Mouse (Mus musculus) CH12.LX (cell line): Measurements from ENCODE around the gene Plekhm1. TPM values are rescaled to one million over a fixed set of nuclear protein-coding genes. Genes with fewer than 3 reads are reported as not detected.

Experiments
- DNase-seq: peaks from one replicate; pipeline ENCODE4 v3.0.0-alpha.2; 2013; ENCODE audit errors: extremely low read depth
- H3K27ac ChIP-seq: 2 replicates; pipeline ENCODE4 v1.5.1; 2012; ENCODE audit warnings: low read depth, mild to moderate bottlenecking, control low read depth, moderate library complexity; ENCODE audit not compliant: insufficient read depth
- H3K27me3 ChIP-seq: replicated peaks from 2 replicates; pipeline ENCODE3; 2012; ENCODE audit warnings: inconsistent platforms
- H3K36me3 ChIP-seq, 2 experiments: replicated peaks in 1 of 2; 2 replicates each; pipeline versions ENCODE3 to v1.6.1; 2012; ENCODE audit warnings: inconsistent platforms in 1 of 2, low read length in 1 of 2, mild to moderate bottlenecking in 1 of 2, mixed read lengths in 1 of 2, moderate library complexity in 1 of 2; ENCODE audit not compliant: control insufficient read depth in 1 of 2, insufficient read depth in 1 of 2
- H3K4me1 ChIP-seq, 2 experiments: 2 replicates each; pipeline ENCODE4 v1.6.1; 2012; ENCODE audit warnings: inconsistent platforms in 1 of 2, moderate library complexity in 1 of 2; ENCODE audit not compliant: insufficient read depth in 2 of 2, control insufficient read depth in 1 of 2
- H3K4me2 ChIP-seq: 2 replicates; pipeline ENCODE4 v1.6.1; 2012; ENCODE audit warnings: low read depth, mild to moderate bottlenecking, control low read depth; ENCODE audit not compliant: poor library complexity, insufficient read depth, severe bottlenecking
- H3K4me3 ChIP-seq, 3 experiments: fragments of 150-350 bp in 1 of 3; sonication (generic) in 1 of 3; replicated peaks in 1 of 3; 2 replicates each; pipeline versions ENCODE3 to v1.5.1; 2011 to 2012; ENCODE audit warnings: low read depth in 2 of 3, low read length in 2 of 3, mild to moderate bottlenecking in 2 of 3, moderate library complexity in 2 of 3, control low read depth in 1 of 3, improper control_type of control experiment in 1 of 3, inconsistent platforms in 1 of 3, mixed read lengths in 1 of 3; ENCODE audit not compliant: poor library complexity in 1 of 3
- H3K79me2 ChIP-seq: replicated peaks from 2 replicates; pipeline ENCODE4 v1.6.1; 2012; ENCODE audit warnings: mild to moderate bottlenecking, moderate library complexity; ENCODE audit not compliant: control insufficient read depth, poor library complexity, insufficient read depth, severe bottlenecking; ENCODE audit errors: extremely low read depth
- H3K9ac ChIP-seq: 2 replicates; pipeline ENCODE4 v1.6.1; 2012; ENCODE audit warnings: low read depth, mild to moderate bottlenecking, control low read depth, moderate library complexity; ENCODE audit not compliant: insufficient read depth
- H3K9me3 ChIP-seq: replicated peaks from 2 replicates; pipeline ENCODE3; 2012; ENCODE audit warnings: low read length, inconsistent platforms, mixed read lengths
- BHLHE40 ChIP-seq: IDR thresholded peaks from 2 replicates; pipeline ENCODE4 v1.6.1; 2011; ENCODE audit warnings: mild to moderate bottlenecking, low read depth, low read length, improper control_type of control experiment
- CHD1 ChIP-seq: IDR thresholded peaks from 2 replicates; pipeline ENCODE4 v1.6.1; 2012; ENCODE audit warnings: low read depth, low read length, improper control_type of control experiment, inconsistent platforms
- CTCF ChIP-seq, 2 experiments: IDR thresholded peaks in 1 of 2; conservative IDR thresholded peaks in 1 of 2; 2 replicates each; pipeline ENCODE4 v1.5.1; 2011 to 2012; ENCODE audit warnings: low read depth in 2 of 2, low read length in 2 of 2, improper control_type of control experiment in 1 of 2, inconsistent platforms in 1 of 2, mild to moderate bottlenecking in 1 of 2, moderate library complexity in 1 of 2
- EP300 ChIP-seq: IDR thresholded peaks from 2 replicates; pipeline ENCODE4 v1.6.1; 2011; ENCODE audit warnings: low read length, improper control_type of control experiment
- HCFC1 ChIP-seq: IDR thresholded peaks from 2 replicates; pipeline ENCODE4 v1.6.1; 2012; ENCODE audit warnings: low read depth, mild to moderate bottlenecking, inconsistent platforms, low read length, improper control_type of control experiment
- IRF4 ChIP-seq: IDR thresholded peaks from 2 replicates; pipeline ENCODE4 v1.6.1; 2014; ENCODE audit warnings: low read depth, mild to moderate bottlenecking, inconsistent platforms, low read length, improper control_type of control experiment
- JUN ChIP-seq: IDR thresholded peaks from 2 replicates; pipeline ENCODE4 v1.6.1; 2011; ENCODE audit warnings: low read depth, mild to moderate bottlenecking, low read length, improper control_type of control experiment, moderate library complexity; ENCODE audit not compliant: insufficient read depth
- MXI1 ChIP-seq: IDR thresholded peaks from 2 replicates; pipeline ENCODE4 v1.6.1; 2011; ENCODE audit warnings: mild to moderate bottlenecking, low read depth, low read length, improper control_type of control experiment
- MYC ChIP-seq: IDR thresholded peaks from 2 replicates; pipeline ENCODE4 v1.6.1; 2011; ENCODE audit warnings: low read depth, mild to moderate bottlenecking, improper control_type of control experiment, low read length
- NELFE ChIP-seq: IDR thresholded peaks from 2 replicates; pipeline ENCODE4 v1.6.1; 2011; ENCODE audit warnings: low read depth, low read length, improper control_type of control experiment
- PAX5 ChIP-seq: IDR thresholded peaks from 2 replicates; pipeline ENCODE4 v1.6.1; 2012; ENCODE audit warnings: low read length, inconsistent platforms, mixed read lengths
- RCOR1 ChIP-seq: conservative IDR thresholded peaks from 2 replicates; pipeline ENCODE4 v1.6.1; 2012; ENCODE audit warnings: low read depth, mild to moderate bottlenecking, inconsistent platforms, low read length, improper control_type of control experiment
- SIN3A ChIP-seq: IDR thresholded peaks from 2 replicates; pipeline ENCODE4 v1.6.1; 2012; ENCODE audit warnings: low read length, improper control_type of control experiment, inconsistent platforms
- SMC3 ChIP-seq: IDR thresholded peaks from 2 replicates; pipeline ENCODE4 v1.6.1; 2011; ENCODE audit warnings: low read depth, low read length, improper control_type of control experiment
- TBP ChIP-seq: conservative IDR thresholded peaks from 2 replicates; pipeline ENCODE4 v1.6.1; 2011; ENCODE audit warnings: low read depth, low read length, improper control_type of control experiment
- TCF12 ChIP-seq: IDR thresholded peaks from 2 replicates; pipeline ENCODE4 v1.6.1; 2014; ENCODE audit warnings: low read depth, mild to moderate bottlenecking, inconsistent platforms, low read length, improper control_type of control experiment
- USF1 ChIP-seq: IDR thresholded peaks from 2 replicates; pipeline ENCODE4 v1.6.1; 2014; ENCODE audit warnings: low read depth, mild to moderate bottlenecking, inconsistent platforms, low read length, improper control_type of control experiment
- ZKSCAN1 ChIP-seq: IDR thresholded peaks from 2 replicates; pipeline ENCODE4 v1.6.1; 2012; ENCODE audit warnings: low read depth, inconsistent platforms, low read length, improper control_type of control experiment, borderline replicate concordance
- ZNF384 ChIP-seq: IDR thresholded peaks from 2 replicates; pipeline ENCODE4 v1.6.1; 2012; ENCODE audit warnings: low read depth, low read length, improper control_type of control experiment, inconsistent platforms
- dilution Hi-C: fragments of 300-500 bp; cut with MboI; formaldehyde crosslinking; loops from 2 replicates; pipeline ENCODE4 v1.14.3; 2020; ENCODE audit warnings: low sequenced_read_pairs; ENCODE audit not compliant: extremely low pct_unique_long_range_greater_than_20kb, extremely low pct_ligation_motif_present
- in situ Hi-C: fragments of 300-500 bp; cut with MboI; formaldehyde crosslinking; loops from 3 replicates; pipeline ENCODE4 v1.14.3; 2019; ENCODE audit warnings: low sequenced_read_pairs, low pct_ligation_motif_present, low pct_unique_long_range_greater_than_20kb, mixed read lengths
- polyA plus RNA-seq: library from polyadenylated mRNA; unstranded; fragments of >175 nt; gene quantifications from 2 replicates; pipeline ENCODE4 v1.2.1, GENCODE M21; 2012; ENCODE audit warnings: low read depth; ENCODE audit not compliant: insufficient read length
- total RNA-seq, 2 experiments: library from RNA; depleted of rRNA; stranded (reverse); fragments of 300-350 nt in 1 of 2; fragments of >200 nt in 1 of 2; gene quantifications; 2 replicates each; pipeline ENCODE4 v1.2.3; 2012 to 2014

Plekhm1 gene
- total and polyA plus RNA-seq, 3 experiments, result 3.5 to 23.2 (median 5.3) TPM

DNA sequence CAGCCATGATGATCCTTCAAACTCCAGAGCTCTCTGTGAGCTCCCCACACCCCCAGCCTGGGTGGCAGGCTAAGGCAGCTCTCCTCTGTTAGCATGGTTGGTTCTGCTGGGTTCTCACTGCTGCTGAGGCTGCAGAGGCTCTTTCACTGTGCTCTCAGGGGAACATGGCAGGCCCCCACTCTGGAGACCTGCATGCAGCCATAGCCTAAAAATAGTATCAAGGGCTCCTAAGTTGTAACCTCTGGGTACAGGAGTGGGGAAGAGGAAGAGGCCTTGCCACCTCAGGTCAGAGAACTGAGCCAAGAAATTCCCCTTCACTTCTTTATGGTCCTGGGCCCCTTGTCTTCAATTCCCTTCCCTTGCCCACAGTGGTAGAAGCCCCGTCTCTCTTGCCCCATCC lies 68.6 kb downstream of the Plekhm1 start (continued):
- TF ChIP-seq EP300, result peak; percentile 27; the same call in 1 of the 2 replicates

DNA sequence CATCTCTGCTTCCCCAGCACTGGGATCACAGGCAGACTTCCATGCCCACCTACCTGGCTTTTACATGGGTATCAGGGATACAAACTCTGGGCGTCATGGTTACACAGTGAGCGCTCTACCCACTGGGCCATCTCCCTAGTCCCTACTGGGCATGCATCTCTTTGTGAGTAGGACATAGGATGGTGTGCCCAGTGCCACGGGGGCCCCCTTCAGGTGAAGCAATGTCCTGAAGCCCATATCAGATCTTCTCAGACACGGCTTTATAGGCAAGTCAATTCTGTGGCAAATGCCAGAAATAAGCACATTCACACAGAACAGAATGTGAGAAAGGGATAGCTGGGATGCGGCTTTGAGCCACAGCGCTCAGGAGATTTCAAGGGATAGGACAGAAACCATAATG lies 69.4 kb downstream of the Plekhm1 start:
- Histone ChIP-seq H3K36me3 (peaks cover 38 to 64% of the 10 kb centered on the region in 2 experiments), H3K4me2 (peak overlapping the region; percentile 85; the same call in 1 of the 2 replicates), H3K79me2 (peaks cover 13% of the 10 kb centered on the region), H3K4me1 (peaks cover 34 to 81% of the 10 kb centered on the region in 2 experiments), H3K4me3 (peak overlapping the region; percentile 61 to 78 (median 64)), H3K27ac (peak overlapping the region; percentile 39; the same call in 1 of the 2 replicates), H3K9me3 (peaks cover 3% of the 10 kb centered on the region), H3K9ac (peak overlapping the region; percentile 72; the same call in 1 of the 2 replicates), H3K27me3 (no peaks in the 10 kb centered on the region)
- dilution Hi-C loops (no loop called here), in situ Hi-C loops (loop anchor here (5.0 kb wide), 1 partner anchor 214 kb away; no protein-coding TSS in a partner anchor)
- no peak for DNase-seq
- 0 out of 2 replicates have a peak, but pooled peaks have one; percentile 29 for TF ChIP-seq SIN3A
- TF ChIP-seq ZNF384, result no peak
- TF ChIP-seq SMC3, result peak; percentile 27
- TF ChIP-seq NELFE, result peak; percentile 31; the same call in 1 of the 2 replicates
- peak in 1 of 2 experiments; percentile 51; a peak in 2 of 4 replicates for TF ChIP-seq CTCF (conservative IDR thresholded peaks at IDR 0.05 in 1 of 2, IDR thresholded peaks at IDR 0.05 in 1 of 2; ENCODE audit: low read depth in 2 of 2, low read length in 2 of 2)
- no peak for TF ChIP-seq JUN
- TF ChIP-seq MXI1, result 0 out of 2 replicates have a peak, but pooled peaks have one; percentile 34

DNA sequence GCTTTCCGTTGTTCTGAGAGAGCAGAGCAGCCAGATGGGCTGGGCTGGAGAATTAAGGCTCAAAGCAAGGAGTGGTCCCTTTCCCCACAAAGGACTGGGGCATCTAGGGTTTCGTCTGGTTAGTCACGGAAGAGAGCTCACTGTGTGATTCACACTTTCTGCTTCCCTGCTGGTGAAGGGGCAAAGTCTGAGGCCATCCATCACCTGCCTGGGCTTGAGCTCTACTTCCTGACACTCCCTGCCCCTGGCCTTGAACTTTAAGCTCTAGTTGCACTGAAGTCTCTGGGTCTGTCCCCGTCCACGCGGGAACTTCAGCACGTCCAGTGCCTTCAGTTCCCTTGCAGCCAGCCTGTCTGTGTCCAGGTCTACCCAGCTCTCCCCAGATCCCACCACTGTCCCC lies 71.8 kb downstream of the Plekhm1 start:
- DNase-seq, result no peak
- in situ Hi-C loops, result loop anchor here (5.0 kb wide), 1 partner anchor 217 kb away; no protein-coding TSS in a partner anchor
- H3K4me2 ChIP-seq, result no peak overlapping the region
- TF ChIP-seq RCOR1, result no peak
- TF ChIP-seq PAX5, result no peak
- TF ChIP-seq ZKSCAN1, result no peak
- no peak for TF ChIP-seq TCF12
- no peak for TF ChIP-seq CHD1
- TF ChIP-seq EP300, result no peak
- no peak for TF ChIP-seq IRF4
- no peak for TF ChIP-seq USF1
- TF ChIP-seq HCFC1, result no peak
- no peak for TF ChIP-seq MYC
- TF ChIP-seq TBP, result no peak
- no peak for TF ChIP-seq BHLHE40
- H3K4me3 ChIP-seq, result no peak overlapping the region
- dilution Hi-C loops, result no loop called here
- H3K9ac ChIP-seq, result no peak overlapping the region
- peaks cover 44 to 74% of the 10 kb centered on the region in 2 experiments for H3K36me3 ChIP-seq
- peaks cover 13% of the 10 kb centered on the region for H3K79me2 ChIP-seq
- no peak overlapping the region for H3K27ac ChIP-seq
- H3K4me1 ChIP-seq, result peaks cover 24 to 72% of the 10 kb centered on the region in 2 experiments
- no peaks in the 10 kb centered on the region for H3K27me3 ChIP-seq
- H3K9me3 ChIP-seq, result no peaks in the 10 kb centered on the region
